Mouse (Mus musculus) heart, embryonic 16.5 days (tissue): ENCODE results near the gene Iqcb1. TPM values are rescaled to one million over a fixed set of nuclear protein-coding genes. Genes with fewer than 3 reads are reported as not detected.

ENCODE experiments used
- ATAC-seq: fragments of 200-750 bp; cut with Nextera tagmentation; replicated peaks from 2 replicates; pipeline ENCODE4 v1.8.0; 2017; ENCODE audit warnings: moderate number of reproducible peaks; ENCODE audit not compliant: insufficient read depth, low FRiP score; ENCODE audit errors: extremely low read depth
- H3K27ac ChIP-seq: fragments of 300-500 bp; sonication (generic); 2 replicates; pipeline ENCODE4 v1.5.1; 2014; ENCODE audit warnings: mild to moderate bottlenecking, low read length, control low read depth, moderate library complexity
- H3K27me3 ChIP-seq: fragments of 300-500 bp; sonication (generic); 2 replicates; pipeline ENCODE4 v1.6.1; 2014; ENCODE audit warnings: low read length, mixed read lengths; ENCODE audit not compliant: control insufficient read depth, insufficient read depth
- H3K36me3 ChIP-seq: fragments of 300-500 bp; sonication (generic); 2 replicates; pipeline ENCODE4 v1.6.1; 2014; ENCODE audit not compliant: control insufficient read depth, insufficient read depth
- H3K4me1 ChIP-seq: fragments of 300-500 bp; sonication (generic); 2 replicates; pipeline ENCODE4 v1.6.1; 2014; ENCODE audit warnings: low read length, mixed read lengths; ENCODE audit not compliant: control insufficient read depth, insufficient read depth
- H3K4me2 ChIP-seq: fragments of 300-500 bp; sonication (generic); 2 replicates; pipeline ENCODE4 v1.6.1; 2014; ENCODE audit warnings: low read depth, mild to moderate bottlenecking, control low read depth, low read length
- H3K4me3 ChIP-seq: fragments of 300-500 bp; sonication (generic); 2 replicates; pipeline ENCODE4 v1.5.1; 2014; ENCODE audit warnings: mild to moderate bottlenecking, control low read depth, low read length
- H3K9ac ChIP-seq: fragments of 300-500 bp; sonication (generic); 2 replicates; pipeline ENCODE4 v1.6.1; 2014; ENCODE audit warnings: low read length, control low read depth
- H3K9me3 ChIP-seq: fragments of 300-500 bp; sonication (generic); replicated peaks from 2 replicates; pipeline ENCODE4 v1.6.1; 2016; ENCODE audit warnings: low read length; ENCODE audit not compliant: control insufficient read depth
- WGBS: fragments of 180-500 bp; shearing (Covaris S2); extraction: QIAGEN DNeasy Blood & Tissue Kit; methylation state at CpG from one replicate; pipeline ENCODE4 v1.1.7; 2014; 5-methylcytosine and 5-hydroxymethylcytosine counted together
- microRNA-seq: library from miRNA; unstranded; fragments of <30 nt; microRNA quantifications from one replicate; pipeline ENCODE4, GENCODE M21; 2017
- polyA plus RNA-seq: library from polyadenylated mRNA; unstranded; fragments of >200 nt; fragmentation: Nextera tagmentation; extraction: Ambion mirVana; gene quantifications from 2 replicates; pipeline ENCODE4 v1.2.1, GENCODE M21; 2015

The Iqcb1 gene
- polyA plus RNA-seq, 1 experiment from 2014 or later, result 21.2 TPM

DNA sequence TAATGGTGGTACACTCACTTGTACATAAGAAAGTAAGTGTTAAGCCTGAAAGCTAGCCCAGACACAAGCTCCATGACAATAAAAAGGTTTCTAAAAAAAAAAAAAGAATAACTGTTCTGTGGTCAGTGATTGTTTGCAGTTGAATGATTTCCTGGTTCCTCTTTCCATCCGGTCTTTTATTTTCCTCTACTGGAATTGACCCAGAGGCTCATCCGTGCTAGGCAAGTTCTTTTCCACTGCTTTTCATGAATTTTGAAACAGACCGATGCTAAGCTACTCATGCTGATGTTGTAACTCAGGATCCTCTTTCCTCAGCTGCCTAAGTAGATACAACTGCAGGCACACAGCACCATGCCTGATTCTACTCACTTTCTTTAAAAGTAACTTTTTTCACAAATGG, 92.2 kb downstream of the Iqcb1 start:
- 80% methylated on average over 3 of the region's 3 CpGs for WGBS
- Histone ChIP-seq H3K4me3 (no peak overlapping the region), H3K4me2 (no peak overlapping the region), H3K27ac (no peak overlapping the region), H3K4me1 (no peaks in the 10 kb centered on the region), H3K27me3 (no peaks in the 10 kb centered on the region), H3K36me3 (peaks cover 30% of the 10 kb centered on the region), H3K9ac (no peak overlapping the region), H3K9me3 (no peaks in the 10 kb centered on the region)
- no peak for ATAC-seq

DNA sequence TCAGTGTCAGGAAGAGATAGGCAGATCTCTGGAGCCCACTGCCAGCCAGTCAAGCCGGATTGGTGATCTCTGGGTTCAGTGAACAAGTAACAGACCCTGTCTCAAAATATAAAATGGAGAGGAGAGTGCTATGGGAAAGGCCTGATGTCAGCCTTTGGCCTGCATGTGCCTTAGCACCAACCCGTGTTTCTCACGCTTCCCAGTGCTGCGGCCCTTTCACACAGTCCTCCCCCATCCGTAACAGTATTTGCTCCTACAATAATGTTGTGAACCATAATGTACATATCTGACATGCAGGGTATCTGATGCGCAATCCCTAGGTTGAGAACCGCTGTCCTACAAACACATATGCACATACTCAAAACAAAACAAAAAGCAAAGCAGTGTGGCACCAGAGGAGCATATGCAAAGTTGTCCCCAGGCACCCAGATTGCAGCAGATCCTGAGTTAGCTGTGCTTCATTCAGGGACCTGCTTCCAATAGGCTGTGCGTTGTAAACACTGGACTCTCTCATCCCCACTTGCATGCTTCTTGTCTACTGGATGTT, 93.0 kb downstream of the Iqcb1 start:
- H3K27ac ChIP-seq, result no peak overlapping the region
- H3K4me3 ChIP-seq, result no peak overlapping the region
- no peaks in the 10 kb centered on the region for H3K9me3 ChIP-seq
- peaks cover 32% of the 10 kb centered on the region for H3K36me3 ChIP-seq
- H3K4me1 ChIP-seq, result no peaks in the 10 kb centered on the region
- H3K9ac ChIP-seq, result no peak overlapping the region
- no peaks in the 10 kb centered on the region for H3K27me3 ChIP-seq
- WGBS, result 89% methylated on average over 8 of the region's 8 CpGs
- H3K4me2 ChIP-seq, result no peak overlapping the region
- ATAC-seq, result no peak

DNA sequence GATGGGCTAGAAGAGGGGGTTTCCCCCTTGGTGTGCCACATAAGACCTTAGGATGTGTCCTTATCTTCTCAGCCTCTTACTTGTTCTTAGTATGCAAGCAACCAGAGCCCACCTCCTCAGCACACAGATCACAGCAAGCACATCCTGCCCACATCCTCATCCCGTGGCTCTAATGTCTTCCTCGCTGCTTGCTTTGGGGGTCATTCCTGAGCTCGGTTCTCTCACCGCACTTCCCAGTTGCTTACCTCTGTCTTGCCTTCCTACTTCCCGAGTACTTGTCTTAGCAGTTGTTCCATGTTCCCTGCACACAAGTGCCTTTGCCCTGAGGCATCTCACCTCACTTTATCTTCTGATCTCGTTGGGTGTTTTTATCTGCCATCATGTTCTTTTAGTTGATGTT, 93.8 kb downstream of the Iqcb1 start:
- no peaks in the 10 kb centered on the region for H3K27me3 ChIP-seq
- no peak for ATAC-seq
- H3K9ac ChIP-seq, result no peak overlapping the region
- H3K9me3 ChIP-seq, result no peaks in the 10 kb centered on the region
- WGBS, result 80% methylated on average over 6 of the region's 6 CpGs
- no peaks in the 10 kb centered on the region for H3K4me1 ChIP-seq
- H3K27ac ChIP-seq, result no peak overlapping the region
- H3K36me3 ChIP-seq, result peaks cover 35% of the 10 kb centered on the region
- H3K4me3 ChIP-seq, result no peak overlapping the region
- no peak overlapping the region for H3K4me2 ChIP-seq

Small RNA genes within 50 kb of the gene (microRNA-seq; reads per million reads assigned to microRNA genes)
- gene Gm22617, result not detected

Other genes with a start within 250 kb of the Iqcb1 start
- gene Cd86, start 162.3 kb upstream of the Iqcb1 start, polyA plus RNA-seq, result 1.5 and 1.7 TPM in 2 replicates
- gene Ildr1, start 134.4 kb upstream of the Iqcb1 start, polyA plus RNA-seq, result 0.50 and 1.2 TPM in 2 replicates
- 1.8 and 4.8 TPM in 2 replicates for gene Slc15a2, start 43.4 kb upstream of the Iqcb1 start, polyA plus RNA-seq
- 0.62 and 0.79 TPM in 2 replicates for gene Eaf2, start 46.6 kb downstream of the Iqcb1 start, polyA plus RNA-seq
- 53.0 and 54.4 TPM in 2 replicates for gene Golgb1, start 46.8 kb downstream of the Iqcb1 start, polyA plus RNA-seq
- 9.4 and 19.2 TPM in 2 replicates for gene Hcls1, start 106.6 kb downstream of the Iqcb1 start, polyA plus RNA-seq
- gene Fbxo40, start 162.1 kb downstream of the Iqcb1 start, polyA plus RNA-seq, result 14.9 and 15.5 TPM in 2 replicates
- 4.2 and 6.3 TPM in 2 replicates for gene Polq, start 183.4 kb downstream of the Iqcb1 start, polyA plus RNA-seq